Mouse (Mus musculus) heart, embryonic 14.5 days (tissue): ENCODE measurements around the gene Msi2. TPM values are rescaled to one million over a fixed set of nuclear protein-coding genes. Genes with fewer than 3 reads are reported as not detected.

Experiments used
- ATAC-seq: fragments of 200-750 bp; cut with Nextera tagmentation; 2 replicates; pipeline ENCODE4 v1.8.0; 2017; ENCODE audit warnings: low read depth, moderate TSS enrichment; ENCODE audit not compliant: insufficient number of reproducible peaks, insufficient read depth, low FRiP score
- H3K27ac ChIP-seq, 2 experiments: fragments of 200-500 bp in 1 of 2; fragments of 300-500 bp in 1 of 2; sonication (generic) in 1 of 2; replicated peaks in 1 of 2; 2 replicates each; pipeline ENCODE4 v1.5.1; 2012 to 2014; ENCODE audit warnings: low read depth in 2 of 2, low read length in 2 of 2, control low read depth in 1 of 2, mild to moderate bottlenecking in 1 of 2, mixed read lengths in 1 of 2; ENCODE audit not compliant: control insufficient read depth in 1 of 2, insufficient read depth in 1 of 2
- H3K27me3 ChIP-seq: fragments of 300-500 bp; sonication (generic); 2 replicates; pipeline ENCODE4 v1.6.1; 2014; ENCODE audit warnings: mild to moderate bottlenecking, low read length, control low read depth; ENCODE audit not compliant: control insufficient read depth, insufficient read depth
- H3K36me3 ChIP-seq: fragments of 300-500 bp; sonication (generic); 2 replicates; pipeline ENCODE4 v1.6.1; 2014; ENCODE audit warnings: mild to moderate bottlenecking, control low read depth, low read length, mixed read lengths; ENCODE audit not compliant: control insufficient read depth, insufficient read depth
- H3K4me1 ChIP-seq, 2 experiments: fragments of 200-500 bp in 1 of 2; fragments of 300-500 bp in 1 of 2; sonication (generic) in 1 of 2; 2 replicates each; pipeline ENCODE4 v1.6.1; 2012 to 2014; ENCODE audit warnings: low read length in 2 of 2, control low read depth in 1 of 2, mixed read lengths in 1 of 2; ENCODE audit not compliant: control insufficient read depth in 2 of 2, insufficient read depth in 2 of 2
- H3K4me2 ChIP-seq: fragments of 300-500 bp; sonication (generic); 2 replicates; pipeline ENCODE4 v1.6.1; 2014; ENCODE audit warnings: mild to moderate bottlenecking, low read length
- H3K4me3 ChIP-seq, 2 experiments: fragments of 200-500 bp in 1 of 2; fragments of 300-500 bp in 1 of 2; sonication (generic) in 1 of 2; 2 replicates each; pipeline ENCODE4 v1.5.1; 2012 to 2014; ENCODE audit warnings: low read length in 2 of 2, mild to moderate bottlenecking in 2 of 2, control low read depth in 1 of 2, low read depth in 1 of 2, moderate library complexity in 1 of 2; ENCODE audit not compliant: control insufficient read depth in 1 of 2, insufficient read depth in 1 of 2
- H3K9ac ChIP-seq: fragments of 300-500 bp; sonication (generic); 2 replicates; pipeline ENCODE4 v1.6.1; 2014; ENCODE audit warnings: mild to moderate bottlenecking, low read length
- H3K9me3 ChIP-seq: fragments of 300-500 bp; sonication (generic); 2 replicates; pipeline ENCODE4 v1.6.1; 2016; ENCODE audit warnings: low read length, control low read depth; ENCODE audit not compliant: control insufficient read depth
- WGBS: fragments of 180-500 bp; shearing (Covaris S2); extraction: QIAGEN DNeasy Blood & Tissue Kit; methylation state at CpG from one replicate; pipeline ENCODE4 v1.1.7; 2014; 5-methylcytosine and 5-hydroxymethylcytosine counted together
- polyA plus RNA-seq: library from polyadenylated mRNA; unstranded; fragments of >200 nt; fragmentation: Nextera tagmentation; extraction: Ambion mirVana; gene quantifications from 2 replicates; pipeline ENCODE4 v1.2.1, GENCODE M21; 2014

Gene Msi2
- polyA plus RNA-seq, 1 experiment from 2014 or later = 20.9 TPM

- H3K27me3 ChIP-seq = no peaks in the 10 kb centered on the region
- peak overlapping the region; percentile 21; the same call in 1 of the 2 replicates for H3K9ac ChIP-seq
- peaks cover 13 to 26% of the 10 kb centered on the region in 2 experiments for H3K4me1 ChIP-seq
- H3K36me3 ChIP-seq = no peaks in the 10 kb centered on the region
- H3K9me3 ChIP-seq = no peaks in the 10 kb centered on the region
- 8% methylated on average over 5 of the region's 5 CpGs for WGBS
- no peak for ATAC-seq
- peak overlapping the region; percentile 34 for H3K4me2 ChIP-seq
- no peak overlapping the region for H3K4me3 ChIP-seq
- H3K27ac ChIP-seq = peak overlapping the region; percentile 73 to 78
Observed at GRCm38 (mm10) chr11:88729363-88729762, 11.1 kb upstream of the Msi2 start.

GRCm38 (mm10) chr11:88728508-88728890 is 10.2 kb upstream of the Msi2 start:
- H3K9me3 ChIP-seq = no peaks in the 10 kb centered on the region
- no peaks in the 10 kb centered on the region for H3K27me3 ChIP-seq
- 2% methylated on average over 6 of the region's 6 CpGs for WGBS
- peaks cover 13 to 26% of the 10 kb centered on the region in 2 experiments for H3K4me1 ChIP-seq
- H3K4me2 ChIP-seq = peak overlapping the region; percentile 34
- H3K27ac ChIP-seq = peak overlapping the region in 1 of 2 experiments; percentile 78; a peak in 2 of 4 replicates
- ATAC-seq = no peak
- peak overlapping the region; percentile 21; the same call in 1 of the 2 replicates for H3K9ac ChIP-seq
- H3K36me3 ChIP-seq = no peaks in the 10 kb centered on the region
- H3K4me3 ChIP-seq = no peak overlapping the region

GRCm38 (mm10) chr11:88727768-88728507 is 9.6 kb upstream of the Msi2 start:
- no peak overlapping the region for H3K4me3 ChIP-seq
- H3K36me3 ChIP-seq = no peaks in the 10 kb centered on the region
- ATAC-seq = no peak
- peak overlapping the region in 1 of 2 experiments; percentile 45; a peak in 1 of 4 replicates for H3K27ac ChIP-seq
- H3K4me2 ChIP-seq = 0 out of 2 replicates have a peak overlapping the region, but pooled peaks have one; percentile 13
- H3K9ac ChIP-seq = no peak overlapping the region
- H3K9me3 ChIP-seq = no peaks in the 10 kb centered on the region
- H3K4me1 ChIP-seq = peaks cover 13 to 26% of the 10 kb centered on the region in 2 experiments
- no peaks in the 10 kb centered on the region for H3K27me3 ChIP-seq
- 50% methylated on average over 20 of the region's 20 CpGs for WGBS

- 54% methylated on average over 10 of the region's 10 CpGs for WGBS
- no peak for ATAC-seq
- Histone ChIP-seq H3K9me3 (no peaks in the 10 kb centered on the region), H3K4me2 (no peak overlapping the region), H3K27me3 (no peaks in the 10 kb centered on the region), H3K36me3 (no peaks in the 10 kb centered on the region), H3K4me1 (peaks cover 11 to 24% of the 10 kb centered on the region in 2 experiments), H3K4me3 (no peak overlapping the region), H3K9ac (no peak overlapping the region), H3K27ac (peak overlapping the region in 1 of 2 experiments; percentile 24; a peak in 1 of 4 replicates)
Observed at GRCm38 (mm10) chr11:88721144-88721636, 2.9 kb upstream of the Msi2 start.

GRCm38 (mm10) chr11:88720261-88721143 is 2.2 kb upstream of the Msi2 start:
- ATAC-seq = no peak
- Histone ChIP-seq H3K4me1 (peaks cover 13 to 31% of the 10 kb centered on the region in 2 experiments), H3K9me3 (no peaks in the 10 kb centered on the region), H3K36me3 (no peaks in the 10 kb centered on the region; the same call in 1 of the 2 replicates), H3K9ac (peak overlapping the region; percentile 9; the same call in 1 of the 2 replicates), H3K27ac (peak overlapping the region in 1 of 2 experiments; percentile 24; a peak in 1 of 4 replicates), H3K27me3 (no peaks in the 10 kb centered on the region), H3K4me2 (peak overlapping the region; percentile 89; the same call in 1 of the 2 replicates), H3K4me3 (no peak overlapping the region)
- 63% methylated on average over 13 of the region's 13 CpGs for WGBS

- peak overlapping the region; percentile 100 for H3K9ac ChIP-seq
- 53% methylated on average over 3 of the region's 3 CpGs for WGBS
Observed at GRCm38 (mm10) chr11:88719601-88720000, 1.3 kb upstream of the Msi2 start.

More at GRCm38 (mm10) chr11:88719601-88720000, 1.3 kb upstream of the Msi2 start:
- peaks cover 5% of the 10 kb centered on the region; the same call in 1 of the 2 replicates for H3K36me3 ChIP-seq
- H3K4me2 ChIP-seq = peak overlapping the region; percentile 89
- H3K4me1 ChIP-seq = peaks cover 16 to 40% of the 10 kb centered on the region in 2 experiments
- no peaks in the 10 kb centered on the region for H3K27me3 ChIP-seq
- H3K4me3 ChIP-seq = peak overlapping the region in 1 of 2 experiments; percentile 97; a peak in 2 of 4 replicates
- H3K9me3 ChIP-seq = no peaks in the 10 kb centered on the region
- peak overlapping the region in 1 of 2 experiments; percentile 94; a peak in 2 of 4 replicates for H3K27ac ChIP-seq
- no peak for ATAC-seq
